Mouse (Mus musculus) adrenal gland, adult 2 months (tissue): ENCODE measurements around the gene Hoxc11. TPM values are rescaled to one million over a fixed set of nuclear protein-coding genes. Genes with fewer than 3 reads are reported as not detected.

ENCODE experiments used
- DNase-seq: peaks from one replicate; pipeline ENCODE4 v3.0.0; 2021
- polyA plus RNA-seq: library from polyadenylated mRNA; depleted of rRNA; stranded (reverse); fragments of >200 nt; gene quantifications from 2 replicates; pipeline ENCODE4 v1.2.3, GENCODE M21; 2012
- total RNA-seq, 2 experiments: library from RNA; stranded (reverse); gene quantifications; 2 replicates each; pipeline ENCODE4 v1.2.3; 2021

Hoxc11 gene
- total and polyA plus RNA-seq, 3 experiments: not detected

DNA sequence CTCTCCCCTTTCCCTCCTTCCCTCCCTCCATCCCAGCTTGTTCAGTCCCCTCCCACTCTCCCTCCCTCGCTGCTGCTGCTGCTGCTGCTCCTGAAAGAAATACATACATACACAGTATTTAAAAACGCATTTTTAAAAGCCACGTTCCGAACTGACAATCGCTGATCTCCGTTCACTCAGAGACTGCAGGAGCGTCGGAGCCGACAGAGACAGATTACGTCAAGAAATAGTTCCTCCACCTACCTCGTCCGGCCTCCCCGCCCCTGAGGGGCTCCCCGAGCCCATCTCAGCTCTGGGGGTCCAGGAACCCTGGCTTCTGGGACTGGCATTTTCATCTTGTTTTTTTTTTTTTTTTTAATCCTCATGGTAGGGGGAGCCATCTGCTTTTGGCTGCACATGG is 26.7 kb downstream of the Hoxc11 start:
- DNase-seq: no peak

DNA sequence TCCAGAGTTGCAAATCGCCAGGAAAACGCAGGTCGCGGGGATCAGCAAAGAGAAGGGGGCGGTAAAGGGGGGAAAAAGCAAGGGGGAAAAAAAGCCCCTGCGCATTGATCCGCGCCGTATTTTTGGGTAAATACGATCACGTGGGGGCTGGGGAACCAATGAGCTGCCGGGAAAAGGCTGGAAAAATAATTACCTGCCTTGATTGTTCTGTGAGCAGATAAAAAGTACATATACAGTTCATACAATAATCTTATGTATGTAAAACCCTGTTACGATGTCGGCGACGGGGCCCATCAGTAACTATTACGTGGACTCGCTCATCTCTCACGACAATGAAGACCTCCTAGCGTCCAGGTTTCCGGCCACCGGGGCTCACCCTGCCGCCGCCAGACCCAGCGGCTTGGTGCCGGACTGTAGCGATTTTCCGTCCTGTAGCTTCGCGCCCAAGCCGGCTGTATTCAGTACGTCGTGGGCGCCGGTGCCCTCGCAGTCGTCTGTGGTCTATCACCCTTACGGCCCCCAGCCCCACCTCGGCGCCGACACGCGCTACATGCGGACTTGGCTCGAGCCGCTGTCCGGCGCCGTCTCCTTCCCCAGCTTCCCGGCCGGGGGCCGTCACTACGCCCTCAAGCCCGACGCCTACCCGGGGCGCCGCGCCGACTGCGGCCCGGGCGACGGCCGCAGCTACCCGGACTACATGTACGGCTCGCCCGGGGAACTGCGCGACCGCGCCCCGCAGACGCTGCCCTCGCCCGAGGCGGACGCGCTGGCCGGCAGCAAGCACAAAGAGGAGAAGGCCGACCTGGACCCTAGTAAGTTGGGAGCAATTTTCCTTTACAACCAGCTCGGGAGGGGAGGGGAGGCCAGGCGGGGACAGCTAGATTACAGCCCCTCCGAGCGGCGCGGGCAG is 27.4 kb downstream of the Hoxc11 start:
- peak; percentile 59 for DNase-seq

DNA sequence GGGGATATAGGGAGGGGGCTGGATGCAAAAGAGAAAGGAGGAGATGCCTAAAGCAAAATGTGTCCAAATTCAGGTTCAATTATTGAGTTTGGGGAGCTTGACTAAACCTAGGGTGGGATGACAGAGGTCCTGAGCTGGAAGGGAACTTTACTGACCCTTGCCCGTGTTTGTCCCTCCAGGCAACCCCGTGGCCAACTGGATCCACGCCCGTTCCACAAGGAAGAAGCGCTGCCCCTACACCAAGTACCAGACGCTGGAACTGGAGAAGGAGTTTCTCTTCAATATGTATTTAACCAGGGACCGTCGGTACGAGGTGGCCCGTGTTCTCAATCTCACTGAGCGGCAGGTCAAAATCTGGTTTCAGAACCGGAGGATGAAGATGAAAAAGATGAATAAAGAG is 29.5 kb downstream of the Hoxc11 start:
- DNase-seq: no peak

DNA sequence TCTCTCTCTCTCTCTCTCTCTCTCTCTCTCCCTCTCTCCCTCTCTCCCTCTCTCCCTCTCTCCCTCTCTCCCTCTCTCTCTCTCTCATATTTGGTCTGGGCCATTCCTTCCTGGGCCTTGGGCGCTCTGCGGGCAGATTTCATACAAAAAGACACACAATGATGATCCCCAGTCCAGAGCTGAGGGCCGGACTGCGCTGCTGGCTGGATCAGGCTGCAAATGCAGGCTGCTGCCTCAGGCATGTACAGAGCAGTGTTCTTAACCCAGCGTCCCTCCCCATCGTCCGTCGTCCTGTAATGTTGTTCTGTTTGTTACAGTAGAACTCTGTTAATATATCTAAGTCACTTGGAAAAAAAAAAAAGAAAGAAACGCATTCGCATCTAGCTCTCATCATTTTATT is 30.3 kb downstream of the Hoxc11 start:
- no peak for DNase-seq

DNA sequence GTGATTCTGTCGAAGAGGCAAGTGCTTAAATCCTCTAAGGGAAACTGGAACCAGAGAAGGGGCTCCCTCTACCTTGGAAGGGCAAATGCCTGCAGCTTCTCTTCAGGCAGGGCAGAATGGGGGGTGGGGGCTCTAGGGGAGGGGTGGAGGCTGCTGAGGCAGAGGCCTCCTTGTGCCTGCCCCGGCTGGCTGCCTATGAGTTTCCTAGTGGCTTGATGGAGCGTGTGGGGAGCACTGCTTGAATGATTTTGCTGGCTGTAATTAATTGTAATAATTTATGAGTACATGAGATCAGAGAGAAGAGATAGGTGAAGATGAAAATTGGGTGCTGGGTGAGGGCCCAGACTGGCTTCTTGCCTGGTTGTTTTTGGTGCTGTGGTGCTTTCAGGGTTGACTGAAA is 30.7 kb downstream of the Hoxc11 start:
- DNase-seq: no peak

DNA sequence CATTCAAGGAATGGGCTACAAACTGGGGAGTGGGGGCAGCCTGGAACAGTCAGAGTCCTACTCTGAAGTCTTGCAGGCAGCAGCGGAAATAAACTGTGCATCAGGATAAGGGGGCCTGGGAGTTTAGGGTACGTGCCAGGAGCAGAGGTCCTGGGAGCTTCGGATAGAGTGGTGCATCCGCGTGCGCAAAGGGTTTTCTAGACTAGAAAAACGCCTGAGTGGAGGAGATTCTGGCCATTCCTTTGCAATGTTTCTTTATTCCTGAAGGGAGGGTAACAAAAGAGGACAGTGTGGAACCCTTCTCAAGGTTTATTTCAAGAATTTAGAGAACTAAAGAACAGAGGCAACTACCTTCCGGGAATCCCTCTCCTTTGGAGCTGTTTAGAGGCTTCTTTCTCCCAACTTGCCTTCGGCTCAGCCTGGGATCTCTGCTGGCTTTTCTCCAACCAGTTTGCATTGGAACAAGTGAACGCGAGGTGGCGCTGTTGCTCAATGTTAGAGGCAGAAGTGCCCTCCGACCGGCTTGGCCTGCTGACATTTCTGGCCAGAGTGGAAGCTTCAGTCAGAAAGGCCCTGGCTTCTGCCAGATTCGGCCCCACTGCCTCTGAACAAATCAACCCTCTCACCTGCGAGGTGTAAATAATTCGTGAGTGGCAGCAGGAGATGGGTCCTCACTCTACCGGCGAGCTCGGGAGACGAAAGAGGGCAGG is 33.1 kb downstream of the Hoxc11 start:
- peak; percentile 92 for DNase-seq

DNA sequence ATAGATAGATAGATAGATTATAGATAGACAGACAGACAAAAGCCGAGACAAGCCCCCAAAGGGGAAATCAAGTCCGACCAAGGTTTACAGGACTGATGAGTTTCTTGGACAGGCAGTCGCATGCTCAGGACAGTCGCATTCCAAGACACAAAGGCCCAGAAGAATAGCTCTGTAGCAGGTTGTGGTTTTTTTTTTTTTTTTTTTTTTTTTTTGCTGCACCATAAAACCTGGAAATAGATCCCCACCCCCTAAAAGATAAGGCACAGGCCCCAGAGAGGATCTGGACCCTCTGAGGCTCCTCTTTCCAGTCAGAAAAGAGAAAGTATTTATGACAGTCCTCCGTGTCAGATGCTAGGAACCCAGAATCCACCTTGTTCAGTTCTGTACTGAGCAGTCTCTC is 33.9 kb downstream of the Hoxc11 start:
- DNase-seq: no peak

DNA sequence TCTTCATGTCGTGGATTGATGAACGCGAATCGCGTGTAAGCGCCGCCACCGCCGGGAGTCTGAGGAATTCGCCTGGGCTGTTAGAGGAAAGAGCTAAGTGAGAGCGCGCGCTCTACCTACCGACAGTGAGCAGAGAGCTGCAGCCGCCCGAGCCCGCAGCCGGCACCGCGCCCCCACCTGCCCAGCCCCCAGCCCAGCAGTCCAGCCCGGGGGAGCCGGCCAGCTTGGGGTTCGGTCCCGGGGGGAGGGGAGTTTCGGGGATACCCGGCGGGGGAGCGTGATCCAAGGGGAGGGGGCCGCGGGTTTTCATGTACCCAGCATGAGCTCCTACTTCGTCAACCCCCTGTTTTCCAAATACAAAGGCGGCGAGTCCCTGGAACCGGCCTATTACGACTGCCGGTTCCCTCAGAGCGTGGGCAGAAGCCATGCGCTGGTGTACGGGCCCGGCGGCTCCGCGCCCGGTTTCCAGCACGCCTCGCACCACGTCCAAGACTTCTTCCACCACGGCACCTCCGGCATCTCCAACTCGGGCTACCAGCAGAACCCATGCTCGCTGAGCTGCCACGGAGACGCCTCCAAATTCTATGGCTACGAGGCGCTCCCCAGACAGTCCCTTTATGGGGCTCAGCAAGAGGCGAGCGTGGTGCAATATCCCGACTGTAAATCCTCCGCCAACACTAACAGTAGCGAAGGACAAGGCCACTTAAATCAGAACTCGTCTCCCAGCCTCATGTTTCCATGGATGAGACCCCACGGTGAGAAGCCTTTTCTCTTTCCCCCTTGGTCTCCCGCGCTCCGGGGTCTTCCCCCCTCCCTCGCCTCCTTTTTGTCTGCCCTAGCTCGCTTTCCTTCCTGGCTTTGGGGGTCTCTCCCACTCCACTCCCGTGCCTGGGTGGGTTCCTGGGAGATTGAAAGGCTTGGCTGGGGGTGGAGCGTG is 36.5 kb downstream of the Hoxc11 start, which contains the start of gene Hoxc8:
Hoxc8 (plus strand) TSS at position 147 of the 937 bp plus-strand sequence.
- DNase-seq: peak; percentile 74

DNA sequence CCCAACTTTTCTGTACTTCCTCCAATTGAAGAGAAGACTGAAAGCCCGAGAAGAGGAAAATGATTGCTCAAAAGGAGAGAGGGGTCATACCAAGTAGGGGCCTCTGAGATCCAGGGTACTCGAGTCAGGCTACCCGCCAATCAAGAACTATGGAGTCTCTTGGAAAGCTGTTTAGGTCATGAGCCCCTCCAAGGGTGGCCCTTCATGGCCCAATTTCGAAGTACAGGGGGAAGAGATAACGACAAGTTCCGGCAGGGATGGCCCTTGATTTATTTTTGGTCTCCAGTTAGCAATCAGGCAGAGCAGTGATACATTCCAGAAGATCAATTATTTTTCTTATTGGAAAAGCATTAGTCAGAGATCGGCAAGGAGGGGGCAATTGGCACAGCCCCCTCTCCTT is 37.6 kb downstream of the Hoxc11 start:
- DNase-seq: peak; percentile 42

DNA sequence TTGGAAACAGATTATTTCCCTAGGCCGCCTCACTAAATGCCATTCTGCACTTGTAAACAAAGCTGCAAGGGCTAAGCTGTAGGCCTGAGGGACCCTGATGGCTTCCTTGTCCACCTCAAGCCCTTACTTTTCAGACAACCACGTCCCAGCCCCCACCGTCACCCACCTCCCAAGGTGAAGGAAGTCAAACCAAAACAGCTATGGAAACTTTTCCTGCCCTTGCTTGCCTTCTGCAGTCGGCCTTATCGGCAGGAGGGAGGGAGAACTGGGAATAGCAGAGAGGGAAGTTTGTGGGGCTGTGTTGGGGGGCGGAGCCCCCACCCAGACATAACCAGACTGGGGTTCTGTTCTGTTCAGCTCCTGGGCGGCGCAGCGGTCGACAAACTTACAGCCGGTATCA is 38.0 kb downstream of the Hoxc11 start:
- peak; percentile 58 for DNase-seq

DNA sequence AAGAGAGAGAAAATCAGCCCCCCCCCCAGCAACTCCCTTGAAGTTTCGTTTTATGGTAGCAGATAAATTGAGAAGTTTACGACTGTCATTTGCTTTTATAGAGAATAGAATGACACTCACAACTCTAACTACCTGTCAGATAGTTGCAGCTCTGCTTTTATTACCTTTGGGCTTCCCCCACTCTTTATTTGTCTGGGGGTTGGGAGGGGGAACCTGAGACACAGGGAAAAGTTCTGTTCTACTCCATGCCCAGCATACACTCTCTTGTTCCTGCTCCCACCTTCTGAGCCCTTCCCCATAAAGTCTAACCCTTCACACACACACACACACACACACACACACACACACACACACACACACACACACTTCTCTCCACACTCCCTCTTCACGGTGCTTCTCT is 38.6 kb downstream of the Hoxc11 start:
- no peak for DNase-seq

DNA sequence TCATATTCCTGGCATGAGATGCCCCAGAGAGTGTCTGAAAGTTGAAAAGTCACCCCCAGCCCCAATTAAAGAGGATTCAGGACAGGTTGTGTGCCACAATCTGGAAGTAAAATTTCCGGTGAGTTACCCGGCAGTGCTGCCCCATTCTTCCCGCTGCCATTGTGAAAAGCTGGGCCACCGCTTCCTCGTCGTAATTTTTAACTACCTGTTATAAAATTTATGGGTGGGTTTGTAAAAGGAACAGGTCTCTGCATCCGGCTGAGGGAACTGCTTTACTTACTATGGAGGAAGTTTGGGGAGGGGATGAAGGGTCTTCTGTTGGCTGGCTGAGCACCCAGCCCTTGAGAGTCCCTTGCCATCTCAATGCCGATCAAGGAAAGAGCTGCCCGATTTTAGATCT is 42.3 kb downstream of the Hoxc11 start:
- no peak for DNase-seq

DNA sequence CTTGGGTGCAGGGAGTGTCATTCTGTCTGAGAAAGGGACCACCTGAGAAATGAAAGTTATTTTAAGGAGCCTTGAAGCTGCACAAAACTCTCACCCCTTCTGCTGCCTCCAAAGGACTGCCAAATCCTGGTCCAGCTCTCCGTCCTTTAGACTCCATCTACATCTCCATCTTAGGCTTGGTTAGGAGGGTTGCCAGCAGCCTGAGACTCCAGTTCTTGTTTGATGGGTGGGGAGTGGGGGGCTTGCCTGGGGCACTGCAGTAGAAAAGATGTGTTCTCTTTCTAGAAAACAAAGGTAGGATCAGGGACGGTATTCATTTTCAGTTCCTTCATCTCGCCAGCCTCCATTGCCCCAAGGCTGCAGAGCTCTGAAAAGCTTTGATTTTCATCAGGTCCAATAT is 43.2 kb downstream of the Hoxc11 start:
- DNase-seq: peak; percentile 26

DNA sequence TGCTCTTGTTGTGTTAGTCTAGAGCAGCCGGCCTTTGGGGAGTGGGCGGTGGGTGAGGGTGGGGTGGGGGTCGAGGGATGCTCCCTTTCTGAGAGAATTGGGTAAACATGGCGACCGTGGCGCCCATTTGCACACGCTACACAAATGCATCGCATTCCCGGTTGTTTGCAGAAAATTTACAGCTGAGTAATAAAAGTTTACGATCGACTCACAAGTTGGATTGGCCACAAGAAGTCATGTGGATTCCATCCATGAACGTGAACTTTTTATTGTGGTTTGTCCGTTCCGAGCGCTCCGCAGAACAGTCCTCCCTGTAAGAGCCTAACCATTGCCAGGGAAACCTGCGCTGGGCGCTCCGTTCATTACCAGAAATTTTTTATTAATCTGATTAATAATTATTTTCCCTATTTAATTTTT is 43.7 kb downstream of the Hoxc11 start, which contains the start of gene Hoxc6:
Hoxc6 (plus strand) TSS at position 319 of the 417 bp plus-strand sequence.
- peak; percentile 67 for DNase-seq

DNA sequence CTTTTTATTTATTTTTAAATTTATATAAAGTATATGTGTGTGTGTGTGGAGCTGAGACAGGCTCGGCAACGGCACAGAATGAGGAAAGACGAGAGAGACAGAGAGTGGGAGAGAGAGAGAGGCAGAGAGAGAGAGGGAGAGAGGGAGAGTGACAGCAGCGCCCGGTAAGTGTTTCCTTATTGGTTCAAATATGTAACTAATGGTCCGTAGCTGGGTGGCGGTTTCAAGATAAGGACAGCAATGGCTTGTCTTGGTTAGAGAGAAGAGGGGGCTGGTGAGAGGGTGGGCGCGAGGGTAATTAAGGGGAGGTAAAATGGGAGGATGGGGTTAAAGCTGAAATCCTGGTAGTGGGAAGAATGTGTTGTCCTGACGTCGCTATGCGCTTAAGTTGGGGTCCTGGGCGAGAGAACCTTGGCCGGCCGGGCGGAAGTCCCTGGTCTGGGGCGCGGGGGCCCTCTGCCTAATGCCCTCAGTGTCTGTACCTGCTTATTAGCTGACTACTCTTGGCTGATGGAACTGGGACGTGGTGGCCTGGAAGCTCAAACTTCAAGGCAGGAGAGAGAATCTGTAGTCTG is 44.5 kb downstream of the Hoxc11 start:
- DNase-seq: no peak

DNA sequence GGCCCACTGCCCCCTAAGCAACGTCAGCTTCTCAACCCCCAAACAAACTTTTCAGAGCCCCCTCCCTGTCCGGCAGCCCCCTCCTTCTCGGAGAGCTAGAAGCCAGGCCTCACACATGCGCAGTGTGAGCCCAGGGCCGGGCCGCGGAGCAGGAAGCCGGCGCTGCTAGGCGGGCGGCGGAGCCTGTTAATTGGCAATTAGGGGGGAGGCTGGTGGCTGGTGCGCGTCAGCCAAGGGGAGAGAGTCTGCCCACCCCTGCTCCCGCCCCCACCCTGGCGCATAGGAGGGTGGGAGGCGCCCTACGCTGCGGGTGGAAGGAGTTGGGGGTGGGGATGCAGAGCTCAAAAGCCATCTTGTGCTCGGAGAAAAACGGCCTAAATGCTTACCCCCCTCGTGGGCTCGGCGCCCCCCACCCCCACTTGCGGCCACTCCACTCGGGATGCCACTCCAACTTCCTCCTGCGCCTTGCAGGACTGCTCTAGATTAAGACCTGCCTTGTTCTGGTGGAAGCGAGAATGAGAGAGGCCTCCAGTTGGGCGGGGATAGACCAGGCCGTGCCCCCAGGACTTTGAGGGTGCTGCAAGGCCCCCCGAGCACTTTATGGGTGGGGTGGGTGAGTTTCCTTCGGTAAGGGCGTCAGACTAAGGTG is 45.1 kb downstream of the Hoxc11 start:
- peak; percentile 94 for DNase-seq

DNA sequence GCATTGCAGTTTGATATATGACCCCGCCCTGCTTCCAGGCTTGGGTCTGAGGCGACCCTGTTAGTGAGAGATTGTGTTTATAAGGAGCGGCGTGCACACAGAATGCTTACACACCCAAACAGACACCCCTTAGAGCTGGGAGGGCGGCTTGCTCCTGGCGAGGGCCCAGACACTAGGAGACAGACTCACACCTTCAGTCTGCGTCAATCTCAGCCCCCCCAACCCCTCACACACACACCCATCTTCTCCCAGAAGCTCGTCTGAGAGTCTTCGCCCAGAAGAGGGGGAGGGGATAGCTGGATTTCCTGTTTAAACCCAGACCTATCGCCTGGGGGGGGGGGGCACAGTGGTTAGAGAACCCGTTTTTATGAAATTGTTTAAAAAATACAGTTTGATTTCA is 45.7 kb downstream of the Hoxc11 start:
- peak; percentile 66 for DNase-seq

DNA sequence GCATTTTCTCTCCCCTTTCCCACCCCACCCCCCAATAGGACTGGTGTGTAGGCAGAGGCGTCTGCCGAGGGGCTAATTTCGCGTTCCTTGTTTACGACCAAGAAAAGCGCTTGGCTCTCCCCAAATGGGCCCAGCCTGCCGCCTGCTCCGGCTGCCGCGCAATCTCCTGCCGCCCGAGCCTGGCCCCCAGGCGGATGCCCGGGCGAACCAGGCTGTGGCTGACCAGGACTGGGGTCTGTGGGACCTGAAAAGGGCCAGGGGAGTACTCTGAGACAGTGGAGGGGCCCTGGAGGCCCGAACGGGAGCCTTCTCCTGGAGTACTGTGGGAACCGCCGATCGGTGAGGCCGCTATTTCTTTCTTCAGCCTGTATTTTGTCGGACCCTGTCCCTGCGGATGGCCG is 46.3 kb downstream of the Hoxc11 start:
- peak; percentile 75 for DNase-seq

DNA sequence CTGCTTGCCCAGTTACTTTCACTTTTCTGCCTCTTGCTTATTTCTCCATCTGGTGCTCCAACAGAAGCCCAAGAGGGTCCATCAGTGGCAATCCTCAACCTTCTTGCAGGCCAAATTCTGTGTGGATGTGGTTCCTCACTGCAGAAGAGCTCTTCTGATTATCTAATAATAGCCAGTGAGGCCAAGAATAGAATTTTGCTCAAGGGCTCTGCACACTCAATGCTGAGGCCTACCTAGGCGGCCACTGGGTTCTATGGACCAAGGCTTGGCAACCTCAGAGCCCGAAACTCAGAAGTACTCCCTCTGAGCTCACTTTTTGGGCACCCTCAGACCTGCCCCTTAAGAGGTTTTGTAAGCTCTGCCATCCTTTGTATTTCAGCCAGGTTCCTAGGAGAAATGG is 47.1 kb downstream of the Hoxc11 start:
- DNase-seq: peak; percentile 61

DNA sequence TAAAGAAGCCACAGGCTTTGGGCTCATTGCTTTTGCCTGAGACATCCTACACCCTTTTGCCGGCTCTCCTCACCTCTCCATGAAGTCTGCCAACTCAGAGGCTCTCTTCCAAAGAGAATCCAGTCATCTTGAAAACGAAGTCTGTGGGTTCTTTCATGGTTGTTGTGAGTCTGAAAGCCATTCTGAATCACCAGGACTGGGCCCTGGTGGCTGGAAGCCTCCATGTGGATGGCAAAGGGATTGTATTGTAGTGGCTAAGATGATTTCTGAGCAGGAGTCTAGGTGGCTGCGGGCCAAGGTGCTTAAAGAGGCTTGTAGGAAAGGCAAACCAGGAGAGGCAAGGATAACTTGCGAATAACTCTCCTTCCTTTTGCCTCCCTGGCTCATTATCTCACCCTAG is 47.9 kb downstream of the Hoxc11 start:
- peak; percentile 51 for DNase-seq

DNA sequence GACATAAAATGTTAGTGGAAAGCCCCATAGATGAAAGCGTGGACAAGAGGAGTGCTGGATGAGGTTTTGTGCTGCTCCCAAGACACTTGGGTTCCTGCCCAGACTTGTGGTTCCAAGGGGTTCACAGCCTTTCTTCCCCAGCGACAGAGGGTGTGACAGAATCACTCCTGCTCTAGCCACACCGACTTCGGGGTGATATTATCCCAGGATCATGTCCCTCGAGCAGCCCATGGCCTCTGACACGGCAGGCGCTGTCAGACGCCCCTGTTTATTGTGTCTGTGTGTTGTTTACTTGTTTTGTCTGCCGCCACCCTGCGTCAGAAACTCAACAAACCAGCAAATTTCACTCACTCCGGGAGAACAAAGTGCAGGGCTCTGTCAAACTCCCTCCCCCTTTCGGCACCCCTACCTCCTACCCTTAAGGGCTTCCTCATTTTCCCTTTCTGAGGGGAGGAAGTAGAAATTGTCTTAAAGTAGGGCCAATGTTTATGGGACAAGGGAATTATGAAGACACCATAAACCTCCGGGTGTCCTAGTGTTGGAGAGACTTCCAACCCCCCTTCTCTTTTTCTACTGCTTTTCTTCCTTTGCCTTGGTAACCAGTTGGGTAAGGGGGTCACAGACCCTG is 48.7 kb downstream of the Hoxc11 start:
- DNase-seq: peak; percentile 48
